Mouse (Mus musculus): Measurements from ENCODE around the gene Tdrd3.

DNA sequence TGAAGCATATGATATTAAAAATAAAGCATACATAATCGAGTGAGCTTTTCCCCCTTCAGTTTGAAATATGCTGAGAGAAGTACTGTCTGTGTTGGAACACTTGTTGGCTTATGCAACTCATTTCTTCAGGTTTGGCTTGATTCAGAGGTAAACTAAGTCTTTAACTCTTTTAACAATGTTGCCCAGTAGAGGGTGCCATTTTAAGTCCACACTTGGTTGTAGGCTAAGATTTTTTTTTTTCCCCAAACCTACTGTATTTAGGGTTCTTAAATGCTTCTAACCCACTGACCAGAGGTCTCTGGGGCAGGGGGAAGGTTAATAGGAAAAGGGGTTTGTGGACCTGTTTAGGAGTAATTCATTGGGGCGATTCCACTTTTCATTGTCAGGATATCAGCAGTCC, 33.4 kb upstream of the Tdrd3 start:
- TF ChIP-seq EP300 (IDR thresholded peaks at IDR 0.05; ENCODE audit: low read depth) (no peak), CTCF (IDR thresholded peaks at IDR 0.05; ENCODE audit: low read depth) (no peak)
